In the genomic region with DNA sequence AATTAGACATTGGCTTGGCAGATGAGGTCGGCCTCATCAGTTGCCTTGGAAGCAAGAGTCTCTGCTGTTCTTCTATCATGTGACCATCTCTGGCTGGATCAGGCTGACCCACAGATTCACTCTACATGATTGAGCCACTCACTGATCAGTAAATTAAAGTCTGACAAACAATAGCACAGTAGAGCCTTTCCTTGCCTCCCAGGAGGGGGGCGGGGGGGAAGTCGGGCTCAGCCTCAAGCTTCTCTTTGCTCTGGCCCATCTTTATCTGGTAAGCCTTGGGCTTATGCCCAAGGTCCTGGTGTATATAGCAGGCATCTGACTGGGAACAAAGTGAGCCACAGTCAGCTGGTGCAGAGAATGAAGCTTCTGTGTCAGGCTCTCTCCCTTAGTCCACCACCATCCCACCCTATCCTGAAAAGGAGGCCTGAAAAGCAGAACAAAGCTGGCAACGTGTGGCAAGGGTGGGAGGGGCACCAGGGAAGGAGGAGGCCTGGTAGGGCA, we compare ENCODE assay signal across 10 mouse cellular contexts.
DNase-seq lines count a peak whose midpoint lies in the region; ATAC-seq and TF ChIP-seq lines count a peak whose summit lies in the region.
"Had no signal": no experiment of that assay in that cellular context is flagged by ENCODE, and none has a peak within 500 bp of the region (broad histone marks: within the 10 kb centered on the region; RNA-seq: fewer than 3 reads in every experiment).

No protein-coding gene starts in this region.

- TF ChIP-seq CTCF in testis, adult 2 months (IDR thresholded peaks at IDR 0.05; ENCODE audit: control insufficient read depth, insufficient read depth, insufficient replicate concordance, low read depth, low read length) = no peak
- TF ChIP-seq CTCF in lung, adult 2 months (IDR thresholded peaks at IDR 0.05; ENCODE audit: insufficient read depth, low read length) = no peak

- no peak overlapping the region for H3K4me2 ChIP-seq in embryonic facial prominence, embryonic 13.5 days
- H3K4me2 ChIP-seq in midbrain, embryonic 11.5 days = no peak overlapping the region
- H3K4me2 ChIP-seq in liver, embryonic 12.5 days = no peak overlapping the region
- H3K4me2 ChIP-seq: lung, embryonic 15.5 days had no signal

- H3K27ac ChIP-seq in embryonic facial prominence, embryonic 13.5 days = no peak overlapping the region
- H3K27ac ChIP-seq in midbrain, embryonic 11.5 days (ENCODE audit: low read depth, low read length) = peak overlapping the region; percentile 17; the same call in 1 of the 2 replicates
- H3K27ac ChIP-seq in testis, adult 2 months (ENCODE audit: control insufficient read depth, insufficient read depth, low read depth, low read length) = 0 out of 2 replicates have a peak overlapping the region, but pooled peaks have one; percentile 21
- no peak overlapping the region for H3K27ac ChIP-seq in liver, embryonic 12.5 days
- H3K27ac ChIP-seq: lung, embryonic 15.5 days had no signal

- WGBS in embryonic facial prominence, embryonic 13.5 days = 25% methylated on average over 4 of the region's 4 CpGs
- WGBS in midbrain, embryonic 11.5 days = 24% methylated on average over 4 of the region's 4 CpGs
- WGBS in lung, adult 2 months = 55% methylated on average over 4 of the region's 4 CpGs
- 57% methylated on average over 4 of the region's 4 CpGs for WGBS in liver, embryonic 12.5 days (ENCODE audit: insufficient replicate concordance)

- ATAC-seq in embryonic facial prominence, embryonic 13.5 days (ENCODE audit: insufficient number of reproducible peaks, insufficient read depth, low FRiP score, low TSS enrichment, low read depth) = 0 out of 2 replicates have a peak, but pooled peaks have one; percentile 62
- ATAC-seq in midbrain, embryonic 11.5 days (ENCODE audit: low FRiP score) = peak; percentile 85
- ATAC-seq in liver, embryonic 12.5 days = no peak

- intact Hi-C loops in left cerebral cortex, postnatal 4 days (cut with DNase I) = no loop called here

- no peaks in the 10 kb centered on the region for H3K36me3 ChIP-seq in embryonic facial prominence, embryonic 13.5 days
- no peaks in the 10 kb centered on the region for H3K36me3 ChIP-seq in midbrain, embryonic 11.5 days (ENCODE audit: control insufficient read depth, insufficient read depth, low read length)
- H3K36me3 ChIP-seq in testis, adult 2 months (ENCODE audit: control insufficient read depth, insufficient read depth, low read length) = no peaks in the 10 kb centered on the region
- H3K36me3 ChIP-seq in liver, embryonic 12.5 days = no peaks in the 10 kb centered on the region
- H3K36me3 ChIP-seq: lung, embryonic 15.5 days had no signal

- peak; percentile 62 for DNase-seq in left cerebral cortex, postnatal 4 days
- no peak for DNase-seq in left cerebral cortex, adult 18-20 months (ENCODE audit: low spot score in 2 of 2)
- DNase-seq in midbrain, embryonic 11.5 days (ENCODE audit: low spot score, missing footprints) = peak; percentile 88
- DNase-seq in lung, adult 2 months = no peak
- DNase-seq in thymus, postnatal 36 days = no peak
- DNase-seq: kidney, postnatal 4 days had no signal

- H3K27me3 ChIP-seq in embryonic facial prominence, embryonic 13.5 days = no peaks in the 10 kb centered on the region
- no peaks in the 10 kb centered on the region for H3K27me3 ChIP-seq in midbrain, embryonic 11.5 days (ENCODE audit: control insufficient read depth, insufficient read depth, low read length)
- H3K27me3 ChIP-seq in testis, adult 2 months (ENCODE audit: control insufficient read depth, insufficient read depth, low read length) = no peaks in the 10 kb centered on the region
- H3K27me3 ChIP-seq in liver, embryonic 12.5 days (replicated peaks) = no peaks in the 10 kb centered on the region
- H3K27me3 ChIP-seq: lung, embryonic 15.5 days had no signal

- H3K4me3 ChIP-seq in embryonic facial prominence, embryonic 13.5 days = no peak overlapping the region
- no peak overlapping the region for H3K4me3 ChIP-seq in midbrain, embryonic 11.5 days (ENCODE audit: low read depth, low read length)
- H3K4me3 ChIP-seq in testis, adult 2 months (ENCODE audit: control insufficient read depth, low read depth, low read length) = no peak overlapping the region
- no peak overlapping the region for H3K4me3 ChIP-seq in lung, adult 2 months (replicated peaks; ENCODE audit: extremely low read depth, low read depth, low read length)
- H3K4me3 ChIP-seq in liver, embryonic 12.5 days = no peak overlapping the region
- H3K4me3 ChIP-seq: lung, embryonic 15.5 days had no signal

- H3K4me1 ChIP-seq in embryonic facial prominence, embryonic 13.5 days = 0 out of 2 replicates have a peak, but pooled peaks cover 3% of the 10 kb centered on the region
- H3K4me1 ChIP-seq in midbrain, embryonic 11.5 days (ENCODE audit: control insufficient read depth, insufficient read depth, low read length) = peaks cover 11% of the 10 kb centered on the region
- H3K4me1 ChIP-seq in testis, adult 2 months (ENCODE audit: control insufficient read depth, insufficient read depth, low read length) = no peaks in the 10 kb centered on the region
- no peaks in the 10 kb centered on the region for H3K4me1 ChIP-seq in lung, adult 2 months (ENCODE audit: control insufficient read depth, insufficient read depth, low read length)
- no peaks in the 10 kb centered on the region for H3K4me1 ChIP-seq in liver, embryonic 12.5 days
- H3K4me1 ChIP-seq: lung, embryonic 15.5 days had no signal

- H3K9ac ChIP-seq in embryonic facial prominence, embryonic 13.5 days = no peak overlapping the region
- H3K9ac ChIP-seq in midbrain, embryonic 11.5 days (ENCODE audit: low read length) = no peak overlapping the region; the same call in 1 of the 2 replicates
- H3K9ac ChIP-seq in liver, embryonic 12.5 days = no peak overlapping the region
- H3K9ac ChIP-seq: lung, embryonic 15.5 days had no signal

- no peaks in the 10 kb centered on the region for H3K9me3 ChIP-seq in embryonic facial prominence, embryonic 13.5 days
- H3K9me3 ChIP-seq in midbrain, embryonic 11.5 days (ENCODE audit: control insufficient read depth, low read length) = no peaks in the 10 kb centered on the region
- H3K9me3 ChIP-seq in liver, embryonic 12.5 days (replicated peaks) = no peaks in the 10 kb centered on the region
- H3K9me3 ChIP-seq: lung, embryonic 15.5 days had no signal

- no peak for TF ChIP-seq POLR2A in testis, adult 2 months (IDR thresholded peaks at IDR 0.05; ENCODE audit: control insufficient read depth, low read depth, low read length)
- TF ChIP-seq POLR2A in lung, adult 2 months (IDR thresholded peaks at IDR 0.05; ENCODE audit: borderline replicate concordance, extremely low read depth, low read depth, low read length) = no peak

Comparison
In these comparisons a context has a peak if more than half of its experiments do, and no peak if none do; other contexts are left out.
1. DNase-seq: peak in left cerebral cortex, postnatal 4 days (single experiment) and midbrain, embryonic 11.5 days (single experiment); none in left cerebral cortex, adult 18-20 months (0 of 2), lung, adult 2 months (single experiment) and thymus, postnatal 36 days (0 of 2).
2. H3K27ac ChIP-seq: peak in midbrain, embryonic 11.5 days (single experiment) and testis, adult 2 months (single experiment); none in embryonic facial prominence, embryonic 13.5 days (single experiment) and liver, embryonic 12.5 days (single experiment).